In genomic region chr16:48431027-48431426, GRCm38 (mm10) we compare ENCODE assay signal across 17 mouse cellular contexts. TPM values are rescaled to one million over a fixed set of nuclear protein-coding genes. Genes with fewer than 3 reads are reported as not detected.
DNase-seq lines count a peak whose midpoint lies in the region; ATAC-seq and TF ChIP-seq lines count a peak whose summit lies in the region.
"Had no signal": no experiment of that assay in that cellular context is flagged by ENCODE, and none has a peak within 500 bp of the region (broad histone marks: within the 10 kb centered on the region; RNA-seq: fewer than 3 reads in every experiment).

TSS of gene Morc1 (plus strand) at chr16:48431237.

- H3K4me2 ChIP-seq in intestine, postnatal 0 days (replicated peaks; ENCODE audit: low read depth) = no peak within 1 kb of the TSS
- H3K4me2 ChIP-seq in intestine, embryonic 15.5 days (replicated peaks) = no peak within 1 kb of the TSS

- H3K9me3 ChIP-seq in intestine, postnatal 0 days (ENCODE audit: control insufficient read depth) = no peaks in the 10 kb centered on the region
- H3K9me3 ChIP-seq in intestine, embryonic 15.5 days = no peaks in the 10 kb centered on the region
- H3K9me3 ChIP-seq: embryonic facial prominence, embryonic 10.5 days; megakaryocyte, embryonic 14.5 days had no signal

- no peak within 1 kb of the TSS for H3K27ac ChIP-seq in intestine, postnatal 0 days (ENCODE audit: low read depth, low read length)
- H3K27ac ChIP-seq in intestine, embryonic 15.5 days = no peak within 1 kb of the TSS
- H3K27ac ChIP-seq: embryonic facial prominence, embryonic 10.5 days had no signal

- intact Hi-C loops in gastrocnemius, postnatal 14 days (cut with DNase I; ENCODE audit: low total_unique reads) = no loop called here

- DNase-seq in right cerebral cortex, postnatal 14 days = peak; percentile 8
- no peak for DNase-seq in right cerebral cortex, postnatal 25 days
- no peak for DNase-seq in gastrocnemius, postnatal 14 days
- DNase-seq in urinary bladder, postnatal 10 days (ENCODE audit: low spot score) = no peak
- no peak for DNase-seq in gastrocnemius, adult 18-20 months (ENCODE audit: low spot score)
- DNase-seq: adrenal gland, postnatal 10 days; B cell, adult 2 months; kidney, postnatal 14 days; lung, adult 18-20 months had no signal

- no peak within 1 kb of the TSS for H3K4me3 ChIP-seq in intestine, postnatal 0 days (ENCODE audit: low read depth, low read length)
- H3K4me3 ChIP-seq in intestine, embryonic 15.5 days (replicated peaks) = no peak within 1 kb of the TSS
- H3K4me3 ChIP-seq: embryonic facial prominence, embryonic 10.5 days; megakaryocyte, embryonic 14.5 days had no signal

- no peak within 1 kb of the TSS for H3K9ac ChIP-seq in intestine, postnatal 0 days (ENCODE audit: low read depth, low read length)
- no peak within 1 kb of the TSS for H3K9ac ChIP-seq in intestine, embryonic 15.5 days

- WGBS in intestine, postnatal 0 days = 96% methylated on average over 15 of the region's 15 CpGs
- WGBS in intestine, embryonic 15.5 days = 94% methylated on average over 15 of the region's 15 CpGs

- peak; percentile 27; the same call in 1 of the 2 replicates for TF ChIP-seq CTCF in intestine, postnatal 0 days (IDR thresholded peaks at IDR 0.05; ENCODE audit: low read depth)

- H3K36me3 ChIP-seq in intestine, postnatal 0 days (ENCODE audit: control insufficient read depth, insufficient read depth) = no peaks in the 10 kb centered on the region
- no peaks in the 10 kb centered on the region for H3K36me3 ChIP-seq in intestine, embryonic 15.5 days
- H3K36me3 ChIP-seq: embryonic facial prominence, embryonic 10.5 days had no signal

- no peak for ATAC-seq in intestine, postnatal 0 days
- no peak for ATAC-seq in intestine, embryonic 15.5 days
- 0 out of 2 replicates have a peak, but pooled peaks have one; percentile 30 for ATAC-seq in megakaryocyte-erythroid progenitor cell, adult 5-6 weeks (replicated peaks; ENCODE audit: low FRiP score, low TSS enrichment, poor library complexity, severe bottlenecking)
- ATAC-seq: hindbrain, embryonic 16.5 days had no signal

- H3K27me3 ChIP-seq in intestine, postnatal 0 days (replicated peaks; ENCODE audit: control insufficient read depth, insufficient read depth, low read length) = no peaks in the 10 kb centered on the region
- no peaks in the 10 kb centered on the region for H3K27me3 ChIP-seq in intestine, embryonic 15.5 days (replicated peaks)
- H3K27me3 ChIP-seq: megakaryocyte, embryonic 14.5 days had no signal

- H3K4me1 ChIP-seq in intestine, postnatal 0 days (replicated peaks; ENCODE audit: control insufficient read depth, insufficient read depth, low read length) = no peaks in the 10 kb centered on the region
- H3K4me1 ChIP-seq in intestine, embryonic 15.5 days (replicated peaks) = no peaks in the 10 kb centered on the region
- H3K4me1 ChIP-seq: megakaryocyte, embryonic 14.5 days had no signal

RNA-seq across cellular contexts. Expression of gene Morc1, which starts in this region (rescaled TPM):
- polyA plus RNA-seq in intestine, postnatal 0 days (2015; fragmentation: Nextera tagmentation; extraction: Ambion mirVana) = 0.09 and 0.16 TPM in 2 replicates
- 0.06 and 0.15 TPM in 2 replicates for polyA plus RNA-seq in intestine, embryonic 15.5 days (2015; fragmentation: Nextera tagmentation; extraction: Ambion mirVana)
- total RNA-seq in megakaryocyte-erythroid progenitor cell, adult 5-6 weeks (2014; fragmentation: Nextera tagmentation) = not detected in 2 replicates
- total RNA-seq in megakaryocyte-erythroid progenitor cell, adult 5-6 weeks (2017) = not detected in 2 replicates
- total RNA-seq in gastrocnemius, postnatal 14 days (2021) = under 1 TPM in 1 of 2 experiments, not detected in 1; 0.33 TPM
- total RNA-seq in gastrocnemius, adult 18-20 months (2021) = under 1 TPM in 1 of 2 experiments, not detected in 1; 0.25 TPM
- total RNA-seq: adrenal gland, postnatal 10 days; left cerebral cortex, postnatal 36 days had no signal
- polyA plus RNA-seq: embryonic facial prominence, embryonic 10.5 days; spleen, adult 2 months had no signal

Comparison
In these comparisons a context has a peak if more than half of its experiments do, and no peak if none do; other contexts are left out.
1. Peak in ATAC-seq in megakaryocyte-erythroid progenitor cell, adult 5-6 weeks; RNA of the gene not detected or under 1 TPM.